Mouse (Mus musculus) intestine, embryonic 15.5 days (tissue): ENCODE results near the gene Fstl4. TPM values are rescaled to one million over a fixed set of nuclear protein-coding genes. Genes with fewer than 3 reads are reported as not detected.

ENCODE experiments used
- ATAC-seq: fragments of 200-750 bp; cut with Nextera tagmentation; 2 replicates; pipeline ENCODE4 v1.8.0; 2017; ENCODE audit warnings: moderate TSS enrichment, moderate library complexity
- H3K27ac ChIP-seq: fragments of 300-500 bp; sonication (generic); 2 replicates; pipeline ENCODE4 v1.5.1; 2015; ENCODE audit warnings: mild to moderate bottlenecking, inconsistent platforms
- H3K27me3 ChIP-seq: fragments of 300-500 bp; sonication (generic); replicated peaks from 2 replicates; pipeline ENCODE4 v1.6.1; 2015; ENCODE audit warnings: inconsistent platforms
- H3K36me3 ChIP-seq: fragments of 300-500 bp; sonication (generic); 2 replicates; pipeline ENCODE4 v1.6.1; 2015; ENCODE audit warnings: inconsistent platforms
- H3K4me1 ChIP-seq: fragments of 300-500 bp; sonication (generic); replicated peaks from 2 replicates; pipeline ENCODE4 v1.6.1; 2015; ENCODE audit warnings: inconsistent platforms
- H3K4me2 ChIP-seq: fragments of 300-500 bp; sonication (generic); replicated peaks from 2 replicates; pipeline ENCODE4 v1.6.1; 2015; ENCODE audit warnings: mild to moderate bottlenecking, inconsistent platforms
- H3K4me3 ChIP-seq: fragments of 300-500 bp; sonication (generic); replicated peaks from 2 replicates; pipeline ENCODE4 v1.5.1; 2015; ENCODE audit warnings: inconsistent platforms
- H3K9ac ChIP-seq: fragments of 300-500 bp; sonication (generic); 2 replicates; pipeline ENCODE4 v1.6.1; 2015; ENCODE audit warnings: inconsistent platforms
- H3K9me3 ChIP-seq: fragments of 300-500 bp; sonication (generic); 2 replicates; pipeline ENCODE4 v1.6.1; 2016; ENCODE audit warnings: inconsistent platforms
- WGBS: fragments of 180-500 bp; shearing (Covaris S2); methylation state at CpG from one replicate; pipeline ENCODE4 v1.1.7; 2015; 5-methylcytosine and 5-hydroxymethylcytosine counted together
- polyA plus RNA-seq: library from polyadenylated mRNA; unstranded; fragments of >200 nt; fragmentation: Nextera tagmentation; extraction: Ambion mirVana; gene quantifications from 2 replicates; pipeline ENCODE4 v1.2.1, GENCODE M21; 2015

Gene Fstl4
- polyA plus RNA-seq, 1 experiment from 2014 or later, result 6.1 TPM

- H3K4me1 ChIP-seq, result peaks cover 4% of the 10 kb centered on the region; the same call in 1 of the 2 replicates
- peak; percentile 77 for ATAC-seq
- peak overlapping the region; percentile 71 for H3K27ac ChIP-seq
- 54% methylated on average over 6 of the region's 6 CpGs for WGBS
- H3K4me2 ChIP-seq, result no peak overlapping the region
- no peaks in the 10 kb centered on the region for H3K36me3 ChIP-seq
- no peaks in the 10 kb centered on the region for H3K27me3 ChIP-seq
- no peaks in the 10 kb centered on the region for H3K9me3 ChIP-seq
- H3K9ac ChIP-seq, result no peak overlapping the region
- H3K4me3 ChIP-seq, result no peak overlapping the region
These were observed 345.4 kb downstream of the Fstl4 start for GRCm38 (mm10) chr11:53109701-53110467.

- H3K27me3 ChIP-seq, result no peaks in the 10 kb centered on the region
- no peaks in the 10 kb centered on the region for H3K36me3 ChIP-seq
- no peaks in the 10 kb centered on the region for H3K4me1 ChIP-seq
- 81% methylated on average over 4 of the region's 4 CpGs for WGBS
- no peaks in the 10 kb centered on the region for H3K9me3 ChIP-seq
- ATAC-seq, result no peak
- no peak overlapping the region for H3K4me2 ChIP-seq
- H3K9ac ChIP-seq, result no peak overlapping the region
- H3K4me3 ChIP-seq, result no peak overlapping the region
- H3K27ac ChIP-seq, result no peak overlapping the region
These were observed 351.3 kb downstream of the Fstl4 start for GRCm38 (mm10) chr11:53115711-53116110.

GRCm38 (mm10) chr11:53116356-53116755, 351.9 kb downstream of the Fstl4 start:
- 61% methylated on average over 2 of the region's 2 CpGs for WGBS
- no peaks in the 10 kb centered on the region for H3K4me1 ChIP-seq
- no peaks in the 10 kb centered on the region for H3K9me3 ChIP-seq
- H3K4me3 ChIP-seq, result no peak overlapping the region
- no peak overlapping the region for H3K27ac ChIP-seq
- H3K4me2 ChIP-seq, result no peak overlapping the region
- H3K36me3 ChIP-seq, result no peaks in the 10 kb centered on the region
- no peak overlapping the region for H3K9ac ChIP-seq
- H3K27me3 ChIP-seq, result no peaks in the 10 kb centered on the region
- no peak for ATAC-seq

DNA sequence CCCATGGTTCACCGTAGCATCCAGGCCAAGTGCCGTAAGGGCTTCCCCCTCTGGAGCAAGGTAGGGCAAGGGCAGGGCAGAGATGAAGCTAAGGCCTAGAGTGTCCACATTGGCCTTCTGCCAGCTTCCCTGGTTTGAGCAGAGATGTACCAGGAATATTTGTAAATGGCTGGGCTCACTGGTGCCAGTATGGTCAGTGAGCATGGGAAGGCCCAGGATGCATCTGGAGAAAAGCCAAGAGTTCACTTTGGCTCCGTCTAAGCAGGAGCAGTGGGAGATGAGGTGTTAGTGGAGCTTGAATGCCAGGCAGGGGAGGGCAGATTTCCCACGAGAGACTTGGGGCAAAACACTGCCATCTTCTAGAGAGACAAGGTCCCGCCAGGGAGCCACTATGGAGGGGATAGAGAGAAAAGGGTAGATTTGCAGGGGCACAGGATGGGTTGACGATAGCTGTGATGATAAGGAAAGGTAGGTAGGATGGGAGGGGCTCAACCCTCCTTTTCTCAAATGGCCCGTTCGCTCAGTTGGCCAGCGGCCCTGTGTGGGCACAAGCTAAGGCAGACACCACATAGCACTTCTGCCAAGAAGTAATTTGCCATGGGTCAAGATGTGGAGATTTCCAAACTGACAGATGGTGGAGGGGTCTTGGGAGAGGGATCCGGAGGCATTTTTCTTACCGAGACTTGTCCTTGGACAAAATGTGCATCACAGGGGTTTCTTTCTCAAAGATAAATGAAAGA, 354.0 kb downstream of the Fstl4 start:
- Histone ChIP-seq H3K4me2 (no peak overlapping the region), H3K27me3 (no peaks in the 10 kb centered on the region), H3K9me3 (no peaks in the 10 kb centered on the region), H3K9ac (no peak overlapping the region), H3K36me3 (no peaks in the 10 kb centered on the region), H3K27ac (no peak overlapping the region), H3K4me1 (no peaks in the 10 kb centered on the region), H3K4me3 (no peak overlapping the region)
- no peak for ATAC-seq
- WGBS, result 83% methylated on average over 11 of the region's 11 CpGs

DNA sequence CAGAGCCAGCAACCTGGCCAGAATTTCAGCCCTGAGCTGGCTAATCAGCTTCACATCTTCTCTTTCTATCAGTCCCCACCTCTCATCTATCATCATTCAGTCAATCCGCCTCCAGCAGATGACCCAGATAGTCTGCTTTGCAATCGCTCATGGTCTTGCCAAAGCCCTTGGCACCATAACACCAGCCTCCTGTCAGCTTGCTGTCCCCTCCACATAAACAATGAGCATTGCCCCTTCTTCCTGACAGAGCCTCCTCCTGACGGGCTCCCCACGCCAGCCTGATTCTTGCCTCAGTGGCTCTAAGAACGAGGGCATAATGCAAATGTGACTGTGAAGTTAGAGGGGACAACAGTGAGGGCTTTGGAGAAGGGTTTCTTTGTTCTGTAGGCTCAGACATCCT, 355.5 kb downstream of the Fstl4 start:
- WGBS, result 72% methylated on average over 5 of the region's 5 CpGs
- Histone ChIP-seq H3K27me3 (no peaks in the 10 kb centered on the region), H3K9ac (no peak overlapping the region), H3K4me2 (no peak overlapping the region), H3K36me3 (no peaks in the 10 kb centered on the region), H3K27ac (no peak overlapping the region), H3K9me3 (no peaks in the 10 kb centered on the region), H3K4me3 (no peak overlapping the region), H3K4me1 (no peaks in the 10 kb centered on the region)
- ATAC-seq, result no peak

DNA sequence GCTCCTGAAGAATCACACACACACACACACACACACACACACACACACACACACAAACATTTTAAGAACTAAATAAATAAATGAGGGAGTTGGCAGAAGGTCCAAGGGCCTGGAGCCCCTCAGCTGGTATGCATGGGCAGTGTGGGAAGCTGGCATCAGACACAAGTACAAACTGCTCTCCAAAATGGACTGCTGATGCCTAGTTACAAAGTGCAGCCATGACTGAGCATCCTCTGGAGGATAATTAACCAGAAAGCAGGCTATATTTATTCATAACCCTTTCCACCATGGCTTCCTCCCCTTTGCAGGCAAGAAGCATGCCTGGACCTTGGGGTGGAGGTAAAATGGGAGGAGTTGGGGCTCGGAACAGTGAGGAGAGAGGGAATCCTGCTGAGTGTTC, 356.8 kb downstream of the Fstl4 start:
- H3K27me3 ChIP-seq, result no peaks in the 10 kb centered on the region
- H3K4me1 ChIP-seq, result no peaks in the 10 kb centered on the region
- no peak for ATAC-seq
- no peak overlapping the region for H3K4me2 ChIP-seq
- H3K9ac ChIP-seq, result no peak overlapping the region
- no peak overlapping the region for H3K27ac ChIP-seq
- H3K36me3 ChIP-seq, result no peaks in the 10 kb centered on the region
- no peak overlapping the region for H3K4me3 ChIP-seq
- no peaks in the 10 kb centered on the region for H3K9me3 ChIP-seq
- 57% methylated on average over 1 of the region's 1 CpGs for WGBS

- no peak overlapping the region for H3K27ac ChIP-seq
- H3K36me3 ChIP-seq, result no peaks in the 10 kb centered on the region
- H3K4me2 ChIP-seq, result no peak overlapping the region
- H3K27me3 ChIP-seq, result no peaks in the 10 kb centered on the region
- H3K9ac ChIP-seq, result no peak overlapping the region
- WGBS, result 74% methylated on average over 2 of the region's 2 CpGs
- H3K9me3 ChIP-seq, result no peaks in the 10 kb centered on the region
- H3K4me1 ChIP-seq, result no peaks in the 10 kb centered on the region
- no peak overlapping the region for H3K4me3 ChIP-seq
- no peak for ATAC-seq
These were observed 360.4 kb downstream of the Fstl4 start for GRCm38 (mm10) chr11:53124799-53125198.

- H3K4me3 ChIP-seq, result no peak overlapping the region
These were observed 362.2 kb downstream of the Fstl4 start for GRCm38 (mm10) chr11:53126660-53127059.

GRCm38 (mm10) chr11:53128661-53129060, 364.2 kb downstream of the Fstl4 start:
- 71% methylated on average over 2 of the region's 2 CpGs for WGBS
- H3K4me2 ChIP-seq, result no peak overlapping the region
- no peak for ATAC-seq

More at GRCm38 (mm10) chr11:53126660-53127059, 362.2 kb downstream of the Fstl4 start:
- Histone ChIP-seq H3K4me1 (no peaks in the 10 kb centered on the region), H3K9ac (no peak overlapping the region), H3K27me3 (no peaks in the 10 kb centered on the region), H3K4me2 (no peak overlapping the region), H3K9me3 (no peaks in the 10 kb centered on the region), H3K36me3 (no peaks in the 10 kb centered on the region), H3K27ac (no peak overlapping the region)
- ATAC-seq, result no peak
- 60% methylated on average over 6 of the region's 6 CpGs for WGBS

GRCm38 (mm10) chr11:53132406-53133035, 368.1 kb downstream of the Fstl4 start:
- Histone ChIP-seq H3K4me2 (peak overlapping the region; percentile 41), H3K4me1 (peaks cover 3% of the 10 kb centered on the region; the same call in 1 of the 2 replicates), H3K27me3 (no peaks in the 10 kb centered on the region), H3K4me3 (no peak overlapping the region), H3K9me3 (no peaks in the 10 kb centered on the region), H3K27ac (no peak overlapping the region), H3K9ac (no peak overlapping the region), H3K36me3 (no peaks in the 10 kb centered on the region)
- WGBS, result 30% methylated on average over 23 of the region's 23 CpGs
- ATAC-seq, result no peak

More at GRCm38 (mm10) chr11:53128661-53129060, 364.2 kb downstream of the Fstl4 start:
- H3K9ac ChIP-seq, result no peak overlapping the region
- H3K27me3 ChIP-seq, result no peaks in the 10 kb centered on the region
- H3K36me3 ChIP-seq, result no peaks in the 10 kb centered on the region
- no peaks in the 10 kb centered on the region for H3K9me3 ChIP-seq
- H3K4me1 ChIP-seq, result peaks cover 3% of the 10 kb centered on the region; the same call in 1 of the 2 replicates
- H3K4me3 ChIP-seq, result no peak overlapping the region
- H3K27ac ChIP-seq, result no peak overlapping the region

GRCm38 (mm10) chr11:53136371-53136770, 371.9 kb downstream of the Fstl4 start:
- no peak for ATAC-seq

GRCm38 (mm10) chr11:53137381-53137780, 372.9 kb downstream of the Fstl4 start:
- Histone ChIP-seq H3K4me1 (peaks cover 9% of the 10 kb centered on the region), H3K36me3 (no peaks in the 10 kb centered on the region), H3K9me3 (no peaks in the 10 kb centered on the region), H3K9ac (no peak overlapping the region), H3K27me3 (no peaks in the 10 kb centered on the region), H3K27ac (no peak overlapping the region), H3K4me2 (no peak overlapping the region), H3K4me3 (no peak overlapping the region)
- ATAC-seq, result no peak
- WGBS, result 76% methylated on average over 8 of the region's 8 CpGs

More at GRCm38 (mm10) chr11:53136371-53136770, 371.9 kb downstream of the Fstl4 start:
- no peak overlapping the region for H3K9ac ChIP-seq
- no peak overlapping the region for H3K27ac ChIP-seq
- 86% methylated on average over 11 of the region's 11 CpGs for WGBS
- H3K27me3 ChIP-seq, result no peaks in the 10 kb centered on the region
- no peak overlapping the region for H3K4me3 ChIP-seq
- peaks cover 8% of the 10 kb centered on the region for H3K4me1 ChIP-seq
- H3K4me2 ChIP-seq, result no peak overlapping the region
- no peaks in the 10 kb centered on the region for H3K36me3 ChIP-seq
- H3K9me3 ChIP-seq, result no peaks in the 10 kb centered on the region
